Mouse (Mus musculus) mouse trophoblast stem cell (cell line): ENCODE measurements around the gene Tmem86b.

Experiments used
- in situ Hi-C, 2 experiments: fragments of 300-500 bp; cut with MseI, MboI; formaldehyde crosslinking; loops; 2 replicates in 1 of 2; 3 replicates in 1 of 2; pipeline ENCODE4 v1.15.1; 2025

Tmem86b gene

DNA sequence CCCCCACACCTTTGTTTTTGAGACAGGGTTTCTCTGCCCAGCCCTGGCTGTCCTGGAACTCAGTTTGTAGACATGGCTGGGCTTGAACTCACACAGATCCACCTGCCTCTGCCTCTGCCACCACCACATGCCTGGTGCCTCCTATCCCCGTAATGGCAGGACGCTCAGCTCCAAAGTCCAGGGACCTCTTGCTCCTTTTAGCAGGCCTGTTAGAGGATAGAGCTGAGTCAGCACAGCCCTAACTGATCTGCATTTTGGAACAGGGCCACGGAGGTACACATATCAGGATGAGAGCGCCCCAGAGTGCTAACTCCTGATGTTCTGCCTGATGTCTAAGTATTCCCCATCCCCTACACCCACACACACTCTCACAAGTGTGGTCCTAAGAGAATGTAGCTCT lies at the start of gene Tmem86b:
Tmem86b (minus strand) TSS at position 392 of the 400 bp plus-strand sequence.
- in situ Hi-C loops = no loop called here

DNA sequence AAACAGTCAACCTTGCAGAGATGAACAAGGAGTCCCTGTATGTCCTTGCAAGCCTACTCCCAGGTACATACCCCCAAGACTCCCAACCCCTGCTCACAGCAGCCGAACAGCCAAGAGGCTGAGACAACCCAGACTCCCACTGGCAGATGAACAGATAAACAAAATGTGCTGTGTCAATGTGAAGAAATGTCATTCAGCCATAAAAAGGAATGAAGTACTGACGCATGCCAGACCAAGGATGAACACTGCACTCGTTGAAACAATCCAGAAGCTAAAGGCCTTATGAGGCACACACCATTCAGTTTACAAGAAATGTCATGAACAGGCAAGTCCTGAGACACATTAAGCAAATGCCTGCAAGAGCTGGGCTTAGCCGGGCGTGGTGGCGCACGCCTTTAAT lies 44.0 kb upstream of the Tmem86b start:
- in situ Hi-C loops = no loop called here

DNA sequence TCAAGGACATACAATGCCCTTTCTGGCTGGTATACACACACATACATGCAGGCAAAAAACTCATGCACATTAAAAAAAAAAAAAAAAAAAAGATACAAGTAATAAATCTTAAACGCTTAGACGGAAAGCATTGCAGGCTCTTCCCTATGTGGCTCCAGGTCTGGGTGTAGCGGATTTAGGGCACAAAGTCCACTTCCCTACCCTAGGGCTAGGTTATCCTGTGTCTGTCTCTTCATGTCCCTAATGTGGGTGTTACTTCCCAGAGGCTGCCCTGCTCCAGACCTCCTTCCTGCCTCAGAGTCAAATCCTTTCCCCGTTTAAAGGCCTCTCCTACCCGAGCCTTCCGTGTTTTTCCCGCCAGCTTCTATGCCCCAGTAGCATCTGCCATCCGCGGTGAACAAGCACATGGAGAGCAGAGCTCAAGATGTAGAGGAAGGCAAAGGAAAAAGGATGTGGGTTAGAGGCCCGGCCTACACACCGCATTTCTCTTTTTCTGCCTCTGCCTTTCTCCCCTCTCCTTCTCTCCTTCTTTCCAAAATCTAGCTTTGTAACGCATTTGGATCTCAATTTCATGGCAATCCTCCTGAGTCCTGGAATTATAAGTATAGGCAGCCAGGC lies 43.0 kb upstream of the Tmem86b start:
- in situ Hi-C loops = no loop called here

DNA sequence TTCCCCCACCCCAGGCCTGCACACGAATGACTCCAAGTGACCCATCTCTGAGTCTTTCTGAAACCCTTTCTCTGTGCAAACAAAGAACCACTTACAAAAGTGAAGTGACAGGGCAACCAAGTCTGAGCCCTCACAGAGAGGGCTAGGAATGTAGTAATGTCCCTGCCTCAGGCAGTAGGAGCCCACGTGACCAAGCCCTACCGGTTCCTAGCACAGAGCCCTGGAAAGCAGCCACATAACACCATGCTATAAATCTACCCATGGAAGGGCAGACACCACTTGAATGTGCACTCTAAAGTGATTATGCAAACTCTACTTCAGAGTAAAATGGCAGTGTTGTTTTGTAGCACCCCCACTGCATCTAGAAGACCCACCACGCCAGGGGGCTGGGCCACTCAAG lies 40.7 kb upstream of the Tmem86b start:
- in situ Hi-C loops = no loop called here

DNA sequence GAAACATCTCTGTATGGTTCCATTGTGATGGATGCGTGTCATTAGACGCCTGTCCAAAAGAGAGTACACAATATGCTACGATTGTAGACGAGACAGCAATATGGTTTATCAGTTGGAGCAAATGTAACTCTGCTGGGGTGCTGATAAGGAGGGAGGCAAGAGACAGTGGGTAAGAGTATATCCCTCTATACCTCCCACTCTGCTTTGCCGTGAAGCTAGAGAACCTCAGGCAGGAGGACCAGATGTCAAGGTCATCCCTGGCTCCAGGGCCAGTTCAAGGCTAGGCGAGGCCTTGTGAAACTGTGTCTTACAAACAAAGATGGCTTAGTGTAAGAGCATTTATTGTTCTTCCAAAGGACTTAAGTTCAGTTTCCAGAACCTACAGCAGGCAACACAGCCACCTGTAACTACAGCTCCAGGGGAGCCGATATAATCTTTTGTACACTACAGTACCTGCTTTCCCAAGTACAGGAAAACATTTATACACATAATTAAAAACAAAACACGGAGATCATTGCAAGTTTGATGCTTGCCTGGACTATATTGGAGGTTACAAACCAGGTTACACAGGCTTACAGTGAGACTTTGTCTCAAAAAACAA lies 39.5 kb upstream of the Tmem86b start:
- in situ Hi-C loops = no loop called here

DNA sequence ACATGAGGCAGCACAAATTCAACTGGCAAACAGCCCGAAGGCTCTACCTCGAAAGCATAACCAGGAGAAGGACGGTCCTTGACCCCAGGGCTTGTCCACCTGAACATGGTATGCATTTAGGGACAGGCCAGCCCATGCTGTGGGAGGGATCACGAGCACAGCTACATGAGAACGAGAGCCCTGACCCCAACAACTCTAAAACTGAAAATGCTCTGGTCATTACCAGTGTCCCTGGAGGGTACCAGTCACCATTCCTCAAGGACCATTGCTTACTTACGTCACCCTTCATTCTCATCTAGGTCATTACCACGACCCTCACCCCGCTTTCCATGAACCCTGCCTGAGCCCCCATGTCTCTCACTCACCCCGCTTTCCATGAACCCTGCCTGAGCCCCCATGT lies 37.9 kb upstream of the Tmem86b start:
- in situ Hi-C loops = no loop called here

DNA sequence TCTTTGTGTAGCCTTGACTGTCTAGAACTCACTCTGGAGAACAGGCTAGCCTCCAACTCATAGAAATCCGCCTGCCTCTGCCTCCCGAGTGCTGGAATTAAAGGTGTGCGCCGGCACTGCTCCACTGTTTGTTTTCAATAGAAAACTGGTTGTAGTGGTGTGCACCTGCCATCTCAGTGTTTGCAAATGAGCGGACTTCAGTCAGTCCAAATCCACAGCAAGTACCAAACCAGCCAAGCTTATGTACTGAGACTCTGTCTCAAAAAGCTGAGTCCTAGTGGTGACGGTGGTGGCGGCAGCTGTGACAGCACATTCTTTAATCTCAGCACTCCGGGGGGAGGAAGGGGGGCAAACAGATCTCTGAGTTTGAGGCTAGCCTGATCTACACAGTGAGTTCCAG lies 37.3 kb upstream of the Tmem86b start:
- in situ Hi-C loops = no loop called here

DNA sequence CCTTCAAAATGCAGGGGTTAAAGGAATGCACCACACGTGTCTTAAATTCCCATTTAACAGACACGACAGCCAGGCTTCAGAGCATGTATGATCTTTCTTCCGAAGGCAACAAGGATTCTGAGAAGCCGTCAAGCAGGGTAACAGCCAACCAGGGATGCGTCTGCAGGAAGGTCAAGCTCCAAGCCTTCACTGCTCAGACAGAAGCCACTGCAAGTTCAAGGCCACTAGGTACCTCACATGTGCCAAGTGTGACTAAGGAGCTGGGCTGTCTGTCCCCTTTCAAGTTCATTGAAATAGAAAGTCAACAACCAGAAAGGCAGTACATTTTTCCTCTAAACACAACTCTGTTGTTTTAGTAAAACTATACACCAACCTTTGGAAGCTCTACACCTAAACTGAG lies 35.6 kb upstream of the Tmem86b start:
- in situ Hi-C loops = no loop called here

DNA sequence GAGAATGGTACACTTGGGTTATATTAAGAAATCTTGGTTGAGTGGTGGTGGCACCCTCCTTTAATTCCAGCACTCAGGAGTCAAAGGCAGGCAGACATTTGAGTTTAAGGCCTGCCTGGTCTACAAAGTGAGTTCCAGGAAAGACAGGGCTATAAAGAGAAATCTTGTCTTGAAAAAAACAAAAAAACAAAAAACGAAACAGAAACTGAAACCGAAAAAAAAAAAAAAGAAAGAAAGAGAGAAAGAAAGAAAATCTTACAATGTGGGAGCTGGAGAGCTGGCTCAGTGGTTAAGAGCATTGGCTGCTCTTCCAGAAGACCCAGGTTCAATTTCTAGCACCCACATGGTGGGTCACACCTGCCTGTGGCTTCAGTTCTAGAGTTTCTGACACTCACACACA lies 32.5 kb upstream of the Tmem86b start:
- in situ Hi-C loops = no loop called here

DNA sequence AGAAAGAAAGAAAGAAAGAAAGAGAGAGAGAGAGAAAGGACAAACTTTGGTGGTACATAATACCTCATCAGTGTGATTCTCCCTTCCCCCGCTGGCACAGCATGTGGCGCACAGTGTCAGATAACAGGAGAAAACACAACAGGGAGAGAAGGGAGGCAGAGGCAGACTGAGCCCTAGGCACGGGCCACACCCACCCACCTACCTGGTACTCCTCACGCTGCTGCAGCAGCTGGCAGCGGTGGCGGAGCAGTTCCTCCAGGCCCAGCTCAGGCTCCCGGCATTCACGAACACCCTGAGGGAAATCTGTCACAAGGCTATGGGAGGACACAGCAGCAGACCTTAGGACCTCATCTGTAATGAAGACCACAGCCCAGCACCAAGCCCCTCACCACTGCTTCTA lies 32.0 kb upstream of the Tmem86b start:
- in situ Hi-C loops = no loop called here

DNA sequence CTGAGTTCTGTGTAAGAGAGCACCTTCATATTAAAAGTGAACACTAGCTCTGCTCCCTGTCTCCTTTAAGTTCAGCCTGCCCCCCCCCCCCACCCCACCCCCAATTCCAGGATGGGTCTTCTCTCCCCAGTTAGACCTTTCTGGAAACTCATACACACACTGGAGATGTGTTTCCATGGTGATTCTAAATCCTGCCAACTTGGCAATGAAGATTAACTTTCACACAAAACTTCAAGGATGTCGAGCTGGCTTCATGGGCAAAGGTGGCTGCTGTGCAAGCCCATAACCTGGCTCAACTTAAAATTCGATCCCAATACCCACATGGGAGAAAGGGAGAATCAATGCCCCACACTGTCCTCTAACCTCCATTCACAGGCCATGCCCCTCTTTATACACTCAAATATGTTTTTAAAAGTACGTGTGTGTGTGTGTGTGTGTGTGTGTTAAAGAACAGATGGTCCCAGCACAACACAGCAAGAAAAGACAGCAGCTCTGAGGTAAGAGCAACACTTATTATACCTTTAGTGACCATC lies 28.8 kb upstream of the Tmem86b start:
- in situ Hi-C loops = no loop called here

DNA sequence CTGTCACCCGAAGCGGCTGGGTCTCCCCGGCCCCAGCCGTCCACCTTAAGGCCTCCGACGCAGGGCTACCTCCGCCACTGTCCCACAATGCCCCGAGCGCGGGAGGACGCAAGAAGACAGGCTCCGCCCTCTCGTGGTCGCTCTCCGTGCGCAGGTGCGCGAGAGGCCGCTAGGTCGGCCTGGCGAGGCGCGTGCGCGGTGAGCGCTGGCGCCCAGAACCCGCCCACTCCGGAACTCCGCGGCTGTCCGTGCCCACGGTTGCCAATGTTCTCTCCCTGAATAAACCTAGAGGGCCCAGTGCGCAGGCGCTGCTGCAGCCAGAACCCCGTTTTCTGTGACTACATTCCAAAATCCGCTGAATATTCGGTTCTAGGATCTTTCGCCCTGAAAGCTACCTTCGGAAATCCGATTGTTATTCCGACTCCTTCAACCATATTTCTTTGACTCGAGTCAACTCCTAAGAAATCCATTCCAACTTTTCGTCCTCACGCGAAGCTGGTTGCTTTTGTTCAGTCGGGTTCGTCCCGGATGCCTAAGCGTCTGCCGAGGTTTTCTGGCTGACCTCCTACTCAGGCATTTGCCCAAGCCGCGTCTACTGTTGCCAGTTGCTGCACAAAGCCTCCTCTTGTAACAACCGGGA lies 27.8 kb upstream of the Tmem86b start, which contains the start of gene Ppp6r1:
Ppp6r1 (minus strand) TSS at position 108 of the 640 bp plus-strand sequence.
- in situ Hi-C loops = no loop called here

DNA sequence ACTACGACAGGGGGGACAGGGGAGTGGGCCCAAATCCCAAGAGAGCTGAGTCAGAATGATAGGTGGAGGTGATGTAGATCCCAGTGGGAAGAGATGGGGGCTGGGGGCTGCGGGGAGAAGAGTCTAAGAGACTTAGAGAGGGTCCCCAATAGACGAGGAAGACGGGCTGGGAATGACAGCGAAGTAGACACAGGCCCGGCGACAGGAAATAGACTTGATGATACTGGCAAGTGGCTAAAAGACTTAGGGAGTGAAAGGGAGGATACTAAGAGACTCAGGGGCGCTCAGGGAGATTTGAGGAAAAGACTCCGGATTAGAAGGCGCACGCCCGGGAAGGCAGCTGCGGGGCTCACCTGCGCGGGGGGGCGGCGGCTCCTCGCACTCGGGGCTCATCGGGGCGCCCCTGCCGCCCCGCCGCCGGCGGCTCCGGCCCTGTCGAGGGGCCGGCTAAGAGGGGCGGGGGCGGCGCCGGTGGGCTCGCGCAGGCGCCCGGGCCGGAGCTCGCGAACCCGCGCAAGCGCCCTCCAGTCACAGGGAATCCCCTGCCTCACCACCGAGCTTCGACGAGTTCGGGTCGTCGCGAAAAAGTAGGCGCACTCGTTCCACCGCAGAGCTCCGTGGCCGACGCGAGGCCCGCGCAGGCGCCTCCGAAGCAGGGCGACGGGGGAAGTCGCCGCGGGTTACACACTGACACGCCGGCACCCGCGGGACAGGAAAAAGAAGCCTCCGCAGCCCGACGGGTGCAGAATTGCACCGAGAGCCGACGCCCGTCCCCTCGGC lies 27.1 kb upstream of the Tmem86b start:
- in situ Hi-C loops = no loop called here

DNA sequence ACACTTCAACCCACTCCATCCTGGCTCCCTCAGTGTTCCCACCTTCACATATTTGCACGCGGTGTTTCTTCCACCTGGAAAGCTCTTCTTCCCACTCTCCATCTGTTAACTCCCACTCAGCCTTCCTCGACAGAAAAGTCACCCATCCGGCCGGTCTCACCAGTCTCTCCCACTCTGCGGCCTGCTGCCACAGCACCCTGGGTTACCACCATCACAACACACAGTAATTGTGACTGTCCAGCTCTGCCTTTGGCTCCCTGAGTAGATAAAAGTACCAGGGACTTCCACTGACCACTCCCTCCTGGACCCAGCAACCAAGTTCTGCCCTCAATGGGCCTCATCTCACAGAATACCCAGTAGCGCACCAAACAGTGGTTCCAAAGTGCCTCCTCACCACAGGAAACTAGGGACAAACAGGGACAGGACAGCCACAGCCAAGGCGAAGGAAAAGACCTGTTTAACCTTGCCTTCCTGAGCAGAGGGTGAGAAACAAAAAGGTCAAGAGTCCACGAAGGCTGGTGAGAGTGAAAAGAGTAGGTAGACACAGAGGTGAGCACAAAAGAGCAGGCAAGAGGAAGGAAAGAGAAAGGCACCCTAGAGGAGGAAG lies 26.4 kb upstream of the Tmem86b start:
- in situ Hi-C loops = no loop called here

DNA sequence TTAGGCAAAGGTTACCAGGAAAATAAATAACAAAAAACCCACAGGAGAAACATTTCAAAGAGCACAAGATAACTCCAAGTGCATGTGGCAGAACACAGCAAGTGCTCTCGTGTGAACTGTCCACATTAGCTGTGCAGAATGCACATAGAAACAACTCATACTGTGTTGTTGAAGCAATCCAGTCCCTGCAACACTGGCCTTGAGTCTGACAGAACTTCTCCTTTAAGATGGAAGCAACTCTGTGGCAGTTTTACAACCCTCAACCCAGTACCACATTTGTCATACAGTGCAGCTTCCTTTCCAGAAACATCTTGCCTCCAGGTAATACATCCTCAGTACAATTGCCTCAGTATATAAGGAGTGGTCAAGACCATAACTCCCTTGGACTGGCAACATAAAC lies 25.6 kb upstream of the Tmem86b start:
- in situ Hi-C loops = no loop called here

DNA sequence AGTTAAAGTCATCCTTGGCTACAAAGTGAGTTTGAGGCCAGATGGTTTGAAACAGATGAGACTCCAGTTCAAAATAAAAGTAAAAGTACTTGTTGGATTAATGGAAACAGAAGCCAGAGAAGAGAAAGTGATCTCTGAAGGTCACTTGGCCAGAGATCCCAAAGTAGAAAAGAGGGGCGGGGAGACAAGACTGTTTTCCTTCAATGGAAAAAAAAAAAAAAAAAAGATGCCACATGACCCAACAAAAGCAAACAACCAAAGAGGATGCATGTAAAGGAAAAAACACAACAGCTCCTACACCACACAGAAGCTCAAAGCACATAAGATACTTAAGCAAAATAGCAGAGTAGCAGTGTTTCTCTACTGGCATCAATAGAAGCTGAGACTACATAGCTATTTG lies 24.7 kb upstream of the Tmem86b start:
- in situ Hi-C loops = no loop called here

DNA sequence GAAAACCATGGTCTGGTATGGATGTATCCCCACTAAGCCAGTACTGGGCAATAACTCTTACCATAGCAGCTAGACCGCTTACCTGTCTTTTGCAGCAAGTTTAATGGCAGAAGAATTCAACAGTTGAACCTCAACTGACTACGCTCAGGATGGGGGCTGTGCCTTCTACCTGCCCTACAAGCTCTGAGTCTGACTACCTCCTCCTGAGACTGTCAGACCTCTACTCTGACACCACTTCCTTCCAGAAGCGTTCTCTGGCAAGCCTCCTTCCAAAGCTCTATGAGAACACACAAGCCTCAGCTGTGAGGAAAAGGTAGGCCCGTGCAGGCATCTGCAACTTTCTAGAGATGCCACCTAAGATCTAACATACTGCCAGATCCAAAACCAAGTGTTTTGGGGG lies 24.2 kb upstream of the Tmem86b start:
- in situ Hi-C loops = no loop called here

DNA sequence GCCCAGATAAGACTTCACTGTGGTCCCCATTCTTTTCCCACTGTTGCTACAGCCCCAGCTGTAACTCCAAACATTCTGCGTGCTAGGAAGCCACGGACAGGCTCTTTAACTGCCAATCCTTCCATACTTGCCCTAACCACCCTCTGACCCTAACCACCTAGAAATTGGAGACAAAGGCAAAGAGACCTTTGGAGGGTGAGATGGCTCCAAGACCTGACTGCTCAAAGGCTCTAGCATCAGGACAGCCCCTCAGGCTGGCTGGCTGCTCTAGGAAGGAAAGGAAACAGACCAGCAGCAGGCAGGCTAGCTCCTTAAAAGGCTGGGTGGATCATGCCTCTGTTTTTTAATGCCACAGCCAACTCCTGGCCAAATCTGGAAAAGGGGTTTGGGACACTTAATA lies 23.0 kb upstream of the Tmem86b start:
- in situ Hi-C loops = no loop called here

DNA sequence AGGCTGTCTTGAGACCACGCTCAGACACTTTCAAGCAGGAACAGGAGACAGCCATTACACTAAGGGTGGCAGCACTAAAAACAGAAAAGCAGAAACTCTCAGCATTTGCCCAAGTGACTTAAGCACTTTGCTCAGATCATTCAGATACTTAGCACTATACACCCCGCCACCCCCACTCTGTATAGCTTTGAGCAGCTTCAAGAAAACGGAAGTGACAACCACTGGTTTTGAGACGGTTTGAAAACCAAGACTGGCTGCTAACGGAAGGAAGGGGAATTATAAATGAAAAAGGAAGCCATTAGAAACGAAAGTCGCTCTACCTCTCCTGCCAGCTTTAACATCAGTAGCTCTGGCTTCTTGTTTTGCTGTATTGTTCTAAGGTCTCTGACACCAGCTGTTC lies 22.6 kb upstream of the Tmem86b start:
- in situ Hi-C loops = no loop called here

DNA sequence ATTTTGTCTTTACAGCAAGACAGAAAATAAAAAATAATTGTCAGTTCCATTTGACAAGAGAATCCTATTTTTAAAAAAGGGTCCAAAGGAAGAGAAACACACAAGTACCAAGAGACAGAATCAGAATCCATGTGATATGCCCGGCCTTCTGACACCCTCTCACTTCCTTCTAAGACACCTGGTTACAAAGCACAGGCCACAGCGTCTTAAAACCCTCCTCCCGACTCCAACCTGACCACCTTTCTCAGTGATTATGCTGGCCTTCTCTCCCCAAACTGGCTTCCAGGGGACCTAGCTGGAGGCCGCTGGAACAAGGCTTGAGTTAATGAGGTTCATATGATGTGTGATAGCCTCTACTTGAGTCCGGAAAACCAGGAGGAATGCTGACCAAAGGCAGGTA lies 22.1 kb upstream of the Tmem86b start:
- in situ Hi-C loops = no loop called here

DNA sequence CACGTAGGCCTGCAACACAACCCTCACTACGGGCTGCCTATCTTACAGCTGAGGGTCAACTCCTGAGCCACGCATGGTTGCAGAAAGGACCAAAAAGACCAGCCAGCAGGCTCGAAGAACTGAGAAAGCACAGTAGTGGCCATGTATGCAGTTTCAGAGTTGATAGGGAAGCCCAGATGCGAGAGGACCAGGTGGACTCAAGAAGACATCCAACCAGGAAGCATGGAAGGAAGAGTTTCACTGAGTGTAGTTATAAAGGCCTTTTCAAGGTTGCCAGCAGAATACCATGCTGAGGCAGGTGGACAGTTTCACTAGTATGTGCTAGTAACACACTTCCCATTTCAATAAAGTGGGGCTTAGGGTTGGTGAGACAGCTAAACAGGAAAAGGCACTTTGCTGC lies 21.5 kb upstream of the Tmem86b start:
- in situ Hi-C loops = no loop called here

DNA sequence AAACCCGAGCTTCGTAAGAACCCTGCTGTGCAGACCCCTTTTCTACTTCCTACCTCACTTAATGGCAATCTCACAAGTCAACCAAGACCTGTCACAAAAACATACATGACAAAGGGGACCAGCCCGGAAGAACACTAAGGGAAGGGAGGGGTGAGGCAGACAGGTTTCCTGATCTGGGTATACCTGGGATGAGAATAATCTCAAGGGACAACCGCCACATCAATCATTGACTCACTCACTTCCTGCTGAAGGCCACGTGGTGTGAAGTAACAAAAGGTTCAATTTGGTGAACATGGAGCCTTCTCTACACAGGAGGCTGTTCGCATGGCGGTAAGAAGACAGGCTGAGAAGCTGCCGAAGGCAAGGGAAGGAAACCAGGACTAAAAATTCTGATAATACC lies 20.4 kb upstream of the Tmem86b start:
- in situ Hi-C loops = no loop called here
